Mouse (Mus musculus) thymus, adult 2 months (tissue): ENCODE measurements around the gene Flywch2. TPM values are rescaled to one million over a fixed set of nuclear protein-coding genes. Genes with fewer than 3 reads are reported as not detected.

Source experiments
- DNase-seq: peaks from one replicate; pipeline ENCODE4 v3.0.0; 2021
- H3K27ac ChIP-seq: fragments of 200-500 bp; 2 replicates; pipeline ENCODE4 v1.5.1; 2012; ENCODE audit warnings: low read length, control low read depth; ENCODE audit not compliant: control insufficient read depth, insufficient read depth
- H3K27me3 ChIP-seq: fragments of 200-500 bp; 2 replicates; pipeline ENCODE4 v1.6.1; 2012; ENCODE audit warnings: mild to moderate bottlenecking, low read length, moderate library complexity, mixed read lengths; ENCODE audit not compliant: control insufficient read depth, insufficient read depth
- H3K36me3 ChIP-seq: fragments of 200-500 bp; 2 replicates; pipeline ENCODE4 v1.6.1; 2012; ENCODE audit warnings: mild to moderate bottlenecking, low read length, moderate library complexity; ENCODE audit not compliant: control insufficient read depth, insufficient read depth
- H3K4me1 ChIP-seq: fragments of 200-500 bp; replicated peaks from 2 replicates; pipeline ENCODE4 v1.6.1; 2012; ENCODE audit warnings: low read length; ENCODE audit not compliant: control insufficient read depth, insufficient read depth
- H3K4me3 ChIP-seq: fragments of 200-500 bp; 2 replicates; pipeline ENCODE4 v1.5.1; 2012; ENCODE audit warnings: mild to moderate bottlenecking, low read length, control low read depth, moderate library complexity; ENCODE audit not compliant: control insufficient read depth, insufficient read depth
- CTCF ChIP-seq: fragments of 200-500 bp; IDR thresholded peaks from 2 replicates; pipeline ENCODE4 v1.5.1; 2012; ENCODE audit warnings: mild to moderate bottlenecking, control low read depth, low read length, moderate library complexity, borderline replicate concordance; ENCODE audit not compliant: control insufficient read depth, poor library complexity, insufficient read depth; ENCODE audit errors: extremely low read depth
- POLR2A ChIP-seq: fragments of 200-500 bp; IDR thresholded peaks from 2 replicates; pipeline ENCODE4 v1.6.1; 2012; ENCODE audit warnings: mild to moderate bottlenecking, low read length, control low read depth, moderate library complexity; ENCODE audit not compliant: control insufficient read depth, poor library complexity, insufficient read depth; ENCODE audit errors: extremely low read depth
- WGBS: fragments of 180-500 bp; shearing (Covaris S2); methylation state at CpG from one replicate; pipeline ENCODE4 v1.1.7; 2018; 5-methylcytosine and 5-hydroxymethylcytosine counted together
- polyA plus RNA-seq: library from polyadenylated mRNA; depleted of rRNA; stranded (reverse); fragments of >200 nt; gene quantifications from 2 replicates; pipeline ENCODE4 v1.2.3, GENCODE M21; 2012

Gene Flywch2
- polyA plus RNA-seq, 1 experiment = 4.0 TPM

DNA sequence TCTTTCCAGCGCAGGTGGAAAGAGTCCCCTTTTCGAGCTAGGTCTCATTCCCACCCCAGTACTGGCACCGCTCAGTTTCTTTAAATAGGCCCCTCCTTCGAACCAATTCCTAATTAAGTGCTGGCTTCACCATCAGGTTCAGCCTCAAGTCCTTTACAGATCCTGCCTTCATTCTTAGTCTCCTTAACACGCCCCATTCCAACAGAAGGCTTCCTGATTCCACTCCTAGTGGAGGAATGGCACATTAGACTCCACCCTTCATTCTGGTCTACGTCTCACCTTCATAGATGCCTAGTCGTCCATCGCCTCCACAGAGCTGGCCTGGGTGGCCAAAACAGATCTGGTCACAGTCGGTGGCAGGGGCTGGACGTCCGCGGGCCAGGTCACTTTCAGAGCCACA is 42.9 kb downstream of the Flywch2 start:
- Histone ChIP-seq H3K27me3 (peaks cover 32% of the 10 kb centered on the region), H3K27ac (no peak overlapping the region), H3K4me1 (peaks cover 38% of the 10 kb centered on the region), H3K4me3 (no peak overlapping the region), H3K36me3 (no peaks in the 10 kb centered on the region)
- WGBS = 81% methylated on average over 12 of the region's 12 CpGs
- TF ChIP-seq CTCF (no peak), POLR2A (no peak)
- no peak for DNase-seq

DNA sequence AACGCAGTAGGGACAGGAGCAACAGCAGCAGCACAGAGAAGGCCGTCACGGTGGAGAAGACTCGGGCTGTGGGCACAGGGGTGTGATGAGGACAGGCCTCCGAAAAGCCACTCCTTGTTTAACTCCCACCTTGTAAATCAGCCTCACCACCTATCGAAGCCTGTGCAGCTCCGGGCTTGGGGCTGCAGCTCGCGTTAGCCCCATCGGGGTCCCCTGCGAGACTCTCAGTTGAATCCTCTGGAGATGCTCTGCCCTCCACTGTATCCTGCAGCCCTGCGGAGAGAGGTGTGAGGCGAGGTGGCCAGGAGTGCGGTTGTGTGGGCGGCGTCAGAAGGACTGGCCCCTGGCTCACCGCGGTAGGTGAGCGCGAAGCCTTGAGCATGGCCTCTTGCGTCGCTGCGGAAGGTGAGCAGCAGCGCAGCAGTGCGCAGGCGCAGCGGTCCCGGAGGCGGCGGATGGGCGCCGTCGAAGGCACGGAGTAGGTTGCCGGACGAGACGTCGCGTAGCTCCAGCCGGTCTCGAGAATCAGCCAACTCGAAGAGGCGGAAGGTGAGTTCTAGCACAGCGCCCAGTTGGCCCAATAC is 43.6 kb downstream of the Flywch2 start:
- H3K4me3 ChIP-seq = no peak overlapping the region
- DNase-seq = peak; percentile 50

DNA sequence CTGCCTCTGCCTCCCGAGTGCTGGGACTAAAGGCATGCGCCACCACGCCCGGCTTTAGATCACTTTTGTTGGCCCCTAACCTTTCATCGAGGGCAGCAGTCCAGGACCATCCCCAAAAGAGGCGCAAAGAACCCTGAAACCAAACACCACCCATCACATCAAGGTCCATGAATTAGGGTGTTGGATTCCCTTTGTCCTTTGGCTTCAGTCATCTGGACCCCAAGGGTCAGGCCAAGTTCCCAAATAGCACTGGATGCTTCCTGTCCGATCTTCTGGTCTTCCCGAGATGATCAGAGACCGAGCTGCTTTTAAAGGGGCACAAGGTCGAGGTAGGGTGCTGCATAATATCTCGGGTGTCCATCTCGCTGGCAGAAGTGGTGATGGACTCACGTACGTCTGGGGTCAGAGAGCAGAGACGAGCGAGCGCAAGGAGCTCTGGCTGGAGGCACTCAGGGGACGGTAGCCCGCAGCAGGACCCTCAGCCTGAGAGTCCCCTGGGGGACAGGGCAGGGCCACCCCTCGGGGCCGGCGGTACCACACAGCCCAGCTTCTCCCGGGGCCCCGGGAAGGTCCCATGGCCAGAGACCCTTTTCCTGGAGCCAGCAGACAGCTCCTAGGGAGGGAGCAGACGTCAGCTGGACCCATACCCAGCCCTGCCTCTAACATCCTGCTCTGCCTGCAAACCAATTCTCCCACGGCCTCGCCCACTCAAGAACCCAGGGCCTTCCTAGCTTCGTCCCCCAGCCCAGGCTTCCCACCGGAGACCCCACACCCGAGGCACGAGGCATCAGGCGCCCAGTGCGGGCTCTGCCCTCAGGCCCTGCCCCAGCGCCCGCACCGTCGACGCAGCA is 44.3 kb downstream of the Flywch2 start:
- Histone ChIP-seq H3K4me1 (peaks cover 38% of the 10 kb centered on the region), H3K4me3 (no peak overlapping the region), H3K27me3 (peaks cover 32% of the 10 kb centered on the region), H3K36me3 (no peaks in the 10 kb centered on the region), H3K27ac (no peak overlapping the region)
- no peak for TF ChIP-seq CTCF
- no peak for TF ChIP-seq POLR2A
- WGBS = 53% methylated on average over 38 of the region's 38 CpGs
- no peak for DNase-seq

More for the DNA sequence above, 43.6 kb downstream of the Flywch2 start:
- no peak for TF ChIP-seq CTCF
- TF ChIP-seq POLR2A = no peak
- H3K36me3 ChIP-seq = no peaks in the 10 kb centered on the region
- H3K27me3 ChIP-seq = peaks cover 32% of the 10 kb centered on the region
- H3K27ac ChIP-seq = no peak overlapping the region
- 11% methylated on average over 44 of the region's 44 CpGs for WGBS
- H3K4me1 ChIP-seq = peaks cover 38% of the 10 kb centered on the region

DNA sequence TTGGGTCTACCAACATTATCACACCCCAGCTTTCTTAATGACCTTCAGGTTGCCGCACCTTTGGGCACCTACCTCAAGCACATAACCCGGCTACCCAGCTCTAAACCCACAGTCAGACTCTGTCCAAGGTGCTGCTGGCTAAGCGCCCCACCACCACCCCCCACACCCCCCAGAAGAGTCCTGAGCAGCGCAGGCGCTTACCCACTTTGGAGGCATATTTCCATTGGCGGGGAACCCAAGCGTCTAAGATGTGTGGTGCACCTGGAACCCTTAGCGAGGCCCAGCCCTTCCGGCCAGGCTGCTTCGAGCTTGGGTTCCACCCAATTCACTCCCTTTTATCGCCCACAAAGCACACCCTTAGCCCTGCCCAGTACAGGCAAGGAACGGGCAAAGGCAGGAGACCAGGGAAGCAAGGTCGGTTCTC is 45.3 kb downstream of the Flywch2 start, which contains the start of gene Paqr4:
Paqr4 (minus strand) TSS at position 270 of the 424 bp plus-strand sequence.
- Histone ChIP-seq H3K27ac (no peak within 1 kb of the TSS), H3K36me3 (no peaks in the 10 kb centered on the region), H3K27me3 (peaks cover 32% of the 10 kb centered on the region), H3K4me1 (peaks cover 31% of the 10 kb centered on the region), H3K4me3 (peak within 1 kb of the TSS; percentile 68)
- TF ChIP-seq POLR2A = no peak
- no peak for TF ChIP-seq CTCF
- 2% methylated on average over 13 of the region's 13 CpGs for WGBS
- DNase-seq = no peak

DNA sequence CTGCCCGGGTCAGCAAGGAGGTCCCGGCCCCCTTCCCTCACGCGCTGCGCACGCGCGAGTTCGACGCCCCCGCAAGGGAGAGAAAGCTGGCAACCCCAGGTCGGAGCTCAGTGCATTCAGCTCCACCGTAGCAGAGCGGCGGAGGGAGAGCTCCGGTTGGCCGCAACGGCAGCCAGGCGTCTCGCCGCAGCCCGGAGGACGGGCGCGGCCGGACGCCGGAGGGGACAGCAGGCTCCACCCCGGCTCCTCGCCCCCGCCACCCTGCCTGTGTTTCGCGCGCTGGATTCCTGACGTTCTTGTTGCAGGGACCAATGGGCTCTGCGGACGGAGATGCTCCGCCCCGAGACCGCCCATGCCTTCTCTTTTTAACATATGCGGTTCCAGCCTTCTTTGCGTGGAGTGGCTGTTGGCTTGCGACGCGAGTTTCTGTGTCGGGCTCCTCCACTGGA is 45.7 kb downstream of the Flywch2 start:
- Histone ChIP-seq H3K27ac (no peak overlapping the region), H3K4me1 (peaks cover 26% of the 10 kb centered on the region), H3K36me3 (no peaks in the 10 kb centered on the region), H3K4me3 (peak overlapping the region; percentile 68), H3K27me3 (peaks cover 29% of the 10 kb centered on the region)
- WGBS = 1% methylated on average over 45 of the region's 46 CpGs
- DNase-seq = peak; percentile 64
- TF ChIP-seq CTCF (0 out of 2 replicates have a peak, but pooled peaks have one; percentile 5), POLR2A (no peak)
